Mouse (Mus musculus): ENCODE measurements around the gene Phrf1. TPM values are rescaled to one million over a fixed set of nuclear protein-coding genes. Genes with fewer than 3 reads are reported as not detected.

The Phrf1 gene
- polyA plus RNA-seq, 1 experiment from 2014 or later: 57.1 TPM

MicroRNAs within 50 kb of the gene (microRNA counts, 519-probe panel; counts per million panel counts)
- microRNA mmu-miR-210: 2,591 counts per million, percentile 68 among the panel's probes with 10 or more counts

Small RNA genes within 50 kb of the gene (microRNA-seq; reads per million reads assigned to microRNA genes)
- gene Mir210: 334 reads per million, percentile 64 among the genes with 10 or more reads in this experiment

Other genes starting within 250 kb of the Phrf1 start
- 41.2 and 43.1 TPM in 2 replicates for gene Ifitm3, start 218.0 kb upstream of the Phrf1 start, polyA plus RNA-seq (2015; fragmentation: Nextera tagmentation; extraction: Ambion mirVana)
- 0.83 and 1.3 TPM in 2 replicates for gene Ifitm6, start 210.9 kb upstream of the Phrf1 start, polyA plus RNA-seq (2015; fragmentation: Nextera tagmentation; extraction: Ambion mirVana)
- gene Gm17387, start 199.7 kb upstream of the Phrf1 start, polyA plus RNA-seq (2015; fragmentation: Nextera tagmentation; extraction: Ambion mirVana): not detected in 2 replicates
- 53.3 and 55.0 TPM in 2 replicates for gene B4galnt4, start 167.7 kb upstream of the Phrf1 start, polyA plus RNA-seq (2015; fragmentation: Nextera tagmentation; extraction: Ambion mirVana)
- gene Pkp3, start 150.6 kb upstream of the Phrf1 start, polyA plus RNA-seq (2015; fragmentation: Nextera tagmentation; extraction: Ambion mirVana): 0.31 and 0.32 TPM in 2 replicates
- gene Sigirr, start 128.2 kb upstream of the Phrf1 start, polyA plus RNA-seq (2015; fragmentation: Nextera tagmentation; extraction: Ambion mirVana): 3.2 and 3.3 TPM in 2 replicates
- 0.49 and 0.80 TPM in 2 replicates for gene Ano9, start 111.0 kb upstream of the Phrf1 start, polyA plus RNA-seq (2015; fragmentation: Nextera tagmentation; extraction: Ambion mirVana)
- 82.8 and 95.8 TPM in 2 replicates for gene Ptdss2, start 106.4 kb upstream of the Phrf1 start, polyA plus RNA-seq (2015; fragmentation: Nextera tagmentation; extraction: Ambion mirVana)
- gene Rnh1, start 55.9 kb upstream of the Phrf1 start, polyA plus RNA-seq (2015; fragmentation: Nextera tagmentation; extraction: Ambion mirVana): 53.6 and 54.1 TPM in 2 replicates
- 93.2 and 132 TPM in 2 replicates for gene Hras, start 34.8 kb upstream of the Phrf1 start, polyA plus RNA-seq (2015; fragmentation: Nextera tagmentation; extraction: Ambion mirVana)
- 10.1 and 10.4 TPM in 2 replicates for gene Lrrc56, start 34.6 kb upstream of the Phrf1 start, polyA plus RNA-seq (2015; fragmentation: Nextera tagmentation; extraction: Ambion mirVana)
- gene Lmntd2, start 14.7 kb upstream of the Phrf1 start, polyA plus RNA-seq (2015; fragmentation: Nextera tagmentation; extraction: Ambion mirVana): 0.35 and 0.89 TPM in 2 replicates
- 22.8 and 25.9 TPM in 2 replicates for gene Rassf7, start 12.9 kb upstream of the Phrf1 start, polyA plus RNA-seq (2015; fragmentation: Nextera tagmentation; extraction: Ambion mirVana)
- 1.8 and 2.0 TPM in 2 replicates for gene Irf7, start 37.7 kb downstream of the Phrf1 start, polyA plus RNA-seq (2015; fragmentation: Nextera tagmentation; extraction: Ambion mirVana)
- 0.29 TPM in 1 of 2 replicates, not detected in the other for gene Cdhr5, start 48.0 kb downstream of the Phrf1 start, polyA plus RNA-seq (2015; fragmentation: Nextera tagmentation; extraction: Ambion mirVana)
- gene Sct, start 50.3 kb downstream of the Phrf1 start, polyA plus RNA-seq (2015; fragmentation: Nextera tagmentation; extraction: Ambion mirVana): 3.5 and 6.1 TPM in 2 replicates
- 0.64 and 1.00 TPM in 2 replicates for gene Drd4, start 63.2 kb downstream of the Phrf1 start, polyA plus RNA-seq (2015; fragmentation: Nextera tagmentation; extraction: Ambion mirVana)
- gene Deaf1, start 98.9 kb downstream of the Phrf1 start, polyA plus RNA-seq (2015; fragmentation: Nextera tagmentation; extraction: Ambion mirVana): 202 and 206 TPM in 2 replicates
- gene Tmem80, start 99.0 kb downstream of the Phrf1 start, polyA plus RNA-seq (2015; fragmentation: Nextera tagmentation; extraction: Ambion mirVana): 48.2 and 52.2 TPM in 2 replicates
- gene Eps8l2, start 110.1 kb downstream of the Phrf1 start, polyA plus RNA-seq (2015; fragmentation: Nextera tagmentation; extraction: Ambion mirVana): 2.5 and 3.1 TPM in 2 replicates
- 276 and 284 TPM in 2 replicates for gene Taldo1, start 163.4 kb downstream of the Phrf1 start, polyA plus RNA-seq (2015; fragmentation: Nextera tagmentation; extraction: Ambion mirVana)
- gene Gatd1, start 185.4 kb downstream of the Phrf1 start, polyA plus RNA-seq (2015; fragmentation: Nextera tagmentation; extraction: Ambion mirVana): 51.8 and 55.2 TPM in 2 replicates
- 226 and 245 TPM in 2 replicates for gene Cend1, start 200.7 kb downstream of the Phrf1 start, polyA plus RNA-seq (2015; fragmentation: Nextera tagmentation; extraction: Ambion mirVana)
- 96.3 and 104 TPM in 2 replicates for gene Slc25a22, start 209.1 kb downstream of the Phrf1 start, polyA plus RNA-seq (2015; fragmentation: Nextera tagmentation; extraction: Ambion mirVana)
- gene Pidd1, start 215.2 kb downstream of the Phrf1 start, polyA plus RNA-seq (2015; fragmentation: Nextera tagmentation; extraction: Ambion mirVana): 2.8 and 4.5 TPM in 2 replicates
- 602 and 645 TPM in 2 replicates for gene Rplp2, start 218.6 kb downstream of the Phrf1 start, polyA plus RNA-seq (2015; fragmentation: Nextera tagmentation; extraction: Ambion mirVana)
- 20.0 and 20.9 TPM in 2 replicates for gene Pnpla2, start 226.4 kb downstream of the Phrf1 start, polyA plus RNA-seq (2015; fragmentation: Nextera tagmentation; extraction: Ambion mirVana)
- 7.9 and 10.8 TPM in 2 replicates for gene Cracr2b, start 232.3 kb downstream of the Phrf1 start, polyA plus RNA-seq (2015; fragmentation: Nextera tagmentation; extraction: Ambion mirVana)
- gene Cd151, start 238.6 kb downstream of the Phrf1 start, polyA plus RNA-seq (2015; fragmentation: Nextera tagmentation; extraction: Ambion mirVana): 23.0 and 24.7 TPM in 2 replicates
- gene Polr2l, start 246.3 kb downstream of the Phrf1 start, polyA plus RNA-seq (2015; fragmentation: Nextera tagmentation; extraction: Ambion mirVana): 72.4 and 75.8 TPM in 2 replicates
- 68.3 and 71.0 TPM in 2 replicates for gene Tspan4, start 246.5 kb downstream of the Phrf1 start, polyA plus RNA-seq (2015; fragmentation: Nextera tagmentation; extraction: Ambion mirVana)

All from hindbrain, embryonic 16.5 days (tissue).